In genomic region chr11:16257473-16257921, GRCm38 (mm10) we compare ENCODE assay signal across 9 mouse cellular contexts. TPM values are rescaled to one million over a fixed set of nuclear protein-coding genes. Genes with fewer than 3 reads are reported as not detected.
A peak's percentile ranks its signal among the peaks of the same experiment; 100 is the strongest.
DNase-seq lines count a peak whose midpoint lies in the region; ATAC-seq lines count a peak whose summit lies in the region.
"Had no signal": no experiment of that assay in that cellular context is flagged by ENCODE, and none has a peak within 500 bp of the region (broad histone marks: within the 10 kb centered on the region; RNA-seq: fewer than 3 reads in every experiment).

Vstm2a (plus strand) TSS chr11:16257724.

- H3K4me3 ChIP-seq in embryonic facial prominence, embryonic 15.5 days (replicated peaks): peak within 1 kb of the TSS; percentile 55
- peak within 1 kb of the TSS; percentile 51 for H3K4me3 ChIP-seq in hindbrain, embryonic 14.5 days (replicated peaks; ENCODE audit: low read length)
- peak within 1 kb of the TSS; percentile 72 for H3K4me3 ChIP-seq in midbrain, embryonic 16.5 days (ENCODE audit: low read depth, low read length)

- peaks cover 10% of the 10 kb centered on the region for H3K4me1 ChIP-seq in embryonic facial prominence, embryonic 15.5 days
- peaks cover 10% of the 10 kb centered on the region; the same call in 1 of the 2 replicates for H3K4me1 ChIP-seq in hindbrain, embryonic 14.5 days (replicated peaks; ENCODE audit: control insufficient read depth, insufficient read depth, low read length)
- H3K4me1 ChIP-seq in midbrain, embryonic 16.5 days (ENCODE audit: control insufficient read depth, insufficient read depth, low read length): peaks cover 2% of the 10 kb centered on the region; the same call in 1 of the 2 replicates

- DNase-seq in adrenal gland, adult 2 months: peak; percentile 19
- DNase-seq in adrenal gland, postnatal 4 days (ENCODE audit: low spot score in 2 of 2): no peak
- DNase-seq in adrenal gland, postnatal 36 days: peak; percentile 9 to 17
- DNase-seq in hindbrain, embryonic 14.5 days (ENCODE audit: low spot score): peak; percentile 69
- peak; percentile 68 to 71 for DNase-seq in layer of hippocampus, postnatal 36 days

- H3K36me3 ChIP-seq in embryonic facial prominence, embryonic 15.5 days: no peaks in the 10 kb centered on the region
- H3K36me3 ChIP-seq in hindbrain, embryonic 14.5 days (replicated peaks; ENCODE audit: control insufficient read depth, insufficient read depth): no peaks in the 10 kb centered on the region
- no peaks in the 10 kb centered on the region for H3K36me3 ChIP-seq in midbrain, embryonic 16.5 days (ENCODE audit: control insufficient read depth, insufficient read depth, low read length)

- peak; percentile 67 for ATAC-seq in embryonic facial prominence, embryonic 15.5 days (ENCODE audit: insufficient number of reproducible peaks, low FRiP score, low TSS enrichment, low read depth)
- ATAC-seq in hindbrain, embryonic 14.5 days (ENCODE audit: low FRiP score): peak; percentile 84
- peak; percentile 87 for ATAC-seq in midbrain, embryonic 16.5 days
- ATAC-seq in inflammation-experienced regulatory T-cells, adult 6 months: no peak

- H3K9ac ChIP-seq in embryonic facial prominence, embryonic 15.5 days: peak within 1 kb of the TSS; percentile 23
- peak within 1 kb of the TSS; percentile 64 for H3K9ac ChIP-seq in hindbrain, embryonic 14.5 days
- peak within 1 kb of the TSS; percentile 82 for H3K9ac ChIP-seq in midbrain, embryonic 16.5 days (ENCODE audit: low read depth, low read length)

- H3K27me3 ChIP-seq in embryonic facial prominence, embryonic 15.5 days: peaks cover 35% of the 10 kb centered on the region
- peaks cover 23% of the 10 kb centered on the region for H3K27me3 ChIP-seq in hindbrain, embryonic 14.5 days (ENCODE audit: control insufficient read depth, insufficient read depth, low read length)
- no peaks in the 10 kb centered on the region for H3K27me3 ChIP-seq in midbrain, embryonic 16.5 days (ENCODE audit: control insufficient read depth, insufficient read depth, low read depth, low read length)

- H3K9me3 ChIP-seq in embryonic facial prominence, embryonic 15.5 days (replicated peaks): no peaks in the 10 kb centered on the region
- no peaks in the 10 kb centered on the region for H3K9me3 ChIP-seq in hindbrain, embryonic 14.5 days (ENCODE audit: control insufficient read depth, low read length)
- H3K9me3 ChIP-seq in midbrain, embryonic 16.5 days (replicated peaks; ENCODE audit: control insufficient read depth, low read length, poor library complexity, severe bottlenecking): no peaks in the 10 kb centered on the region

- no peak within 1 kb of the TSS for H3K27ac ChIP-seq in embryonic facial prominence, embryonic 15.5 days (replicated peaks)
- H3K27ac ChIP-seq in hindbrain, embryonic 14.5 days: peak within 1 kb of the TSS; percentile 77
- H3K27ac ChIP-seq in midbrain, embryonic 16.5 days (ENCODE audit: low read length): peak within 1 kb of the TSS; percentile 88

- peak within 1 kb of the TSS; percentile 94 for H3K4me2 ChIP-seq in embryonic facial prominence, embryonic 15.5 days (replicated peaks)
- H3K4me2 ChIP-seq in hindbrain, embryonic 14.5 days (replicated peaks): peak within 1 kb of the TSS; percentile 87
- H3K4me2 ChIP-seq in midbrain, embryonic 16.5 days (ENCODE audit: low read length): peak within 1 kb of the TSS; percentile 90

- 1% methylated on average over 44 of the region's 44 CpGs for WGBS in embryonic facial prominence, embryonic 15.5 days
- WGBS in hindbrain, embryonic 14.5 days: 1% methylated on average over 43 of the region's 44 CpGs
- under 1% methylated on average over 44 of the region's 44 CpGs for WGBS in midbrain, embryonic 16.5 days

RNA-seq across cellular contexts. Expression of gene Vstm2a, which starts in this region (rescaled TPM):
- total RNA-seq in adrenal gland, adult 2 months (2021): under 1 TPM; 0.14 to 0.63 TPM
- not detected in 2 replicates for polyA plus RNA-seq in adrenal gland, adult 2 months (2012; rRNA removed)
- total RNA-seq in adrenal gland, postnatal 4 days (2021): 1 to 10 TPM in 1 of 2 experiments, under 1 TPM in 1; 0.71 to 1.2 TPM
- total RNA-seq in adrenal gland, postnatal 36 days (2021): under 1 TPM in 1 of 2 experiments, not detected in 1; 0.20 TPM
- polyA plus RNA-seq in embryonic facial prominence, embryonic 15.5 days (2015; fragmentation: Nextera tagmentation; extraction: Ambion mirVana): 7.0 and 8.6 TPM in 2 replicates
- polyA plus RNA-seq in hindbrain, embryonic 14.5 days (2014; fragmentation: Nextera tagmentation; extraction: Ambion mirVana): 94.5 and 117 TPM in 2 replicates
- 100 to 1,000 TPM; 145 to 146 TPM for total RNA-seq in layer of hippocampus, postnatal 36 days (2021)
- 79.8 and 95.0 TPM in 2 replicates for polyA plus RNA-seq in midbrain, embryonic 16.5 days (2015; fragmentation: Nextera tagmentation; extraction: Ambion mirVana)
- not detected for polyA plus RNA-seq in inflammation-experienced regulatory T-cells, adult 6 months (2017; shearing (Covaris generic))
- total RNA-seq: heart, postnatal 10 days had no signal

Comparison
In these comparisons a context has a peak if more than half of its experiments do, and no peak if none do; other contexts are left out.
1. RNA of gene Vstm2a (total RNA-seq): 145 to 146 TPM in layer of hippocampus, postnatal 36 days; 0.71 to 1.2 TPM in adrenal gland, postnatal 4 days, 0.14 to 0.63 TPM in adrenal gland, adult 2 months and 0.20 TPM in adrenal gland, postnatal 36 days; every median in the first group is over 10 times any median in the second.
2. Peak in DNase-seq in adrenal gland, adult 2 months; RNA of the gene not detected or under 1 TPM.
3. Peak in DNase-seq in adrenal gland, postnatal 36 days; RNA of the gene not detected or under 1 TPM.
4. DNase-seq: peak in hindbrain, embryonic 14.5 days (single experiment) and layer of hippocampus, postnatal 36 days (2 of 2); none in adrenal gland, postnatal 4 days (0 of 2).
5. H3K9ac ChIP-seq: peak in every context shown above with its lines; median percentile 82 in midbrain, embryonic 16.5 days; 64 in hindbrain, embryonic 14.5 days; 23 in embryonic facial prominence, embryonic 15.5 days.
6. Peak in every context shown above with its lines, with median percentiles within 50 percentile points of each other: H3K4me2 ChIP-seq and H3K4me3 ChIP-seq.